18 mouse cellular contexts compared by ENCODE assay signal in genomic region chr11:101576116-101576515, GRCm38 (mm10). TPM values are rescaled to one million over a fixed set of nuclear protein-coding genes. Genes with fewer than 3 reads are reported as not detected.
DNase-seq lines count a peak whose midpoint lies in the region; ATAC-seq and TF ChIP-seq lines count a peak whose summit lies in the region.
"Had no signal": no experiment of that assay in that cellular context is flagged by ENCODE, and none has a peak within 500 bp of the region (broad histone marks: within the 10 kb centered on the region; RNA-seq: fewer than 3 reads in every experiment).

No protein-coding gene starts in this region.

- DNase-seq in embryonic facial prominence, embryonic 11.5 days (ENCODE audit: low spot score), result peak; percentile 22
- no peak for DNase-seq in embryonic facial prominence, embryonic 10.5 days (ENCODE audit: low spot score)
- no peak for DNase-seq in left cerebral cortex, adult 2 months (ENCODE audit: extremely low spot score in 1 of 2, low spot score in 2 of 2)
- DNase-seq in left cerebral cortex, adult 8-10 months (ENCODE audit: low spot score in 2 of 2), result no peak
- peak; percentile 29 for DNase-seq in induced T-regulatory cell, adult 2 months (ENCODE audit: low read depth)
- DNase-seq in layer of hippocampus, adult 9-10 months (ENCODE audit: low spot score), result no peak
- DNase-seq in heart, postnatal 14 days, result no peak
- DNase-seq: adrenal gland, postnatal 36 days; kidney, postnatal 10 days; lung, postnatal 10 days; right cerebral cortex, adult 18-20 months had no signal

- no peak overlapping the region for H3K27ac ChIP-seq in embryonic facial prominence, embryonic 11.5 days (replicated peaks; ENCODE audit: low read depth, low read length)
- no peak overlapping the region for H3K27ac ChIP-seq in embryonic facial prominence, embryonic 10.5 days (replicated peaks)
- H3K27ac ChIP-seq in left cerebral cortex, adult 2 months, result no peak overlapping the region
- H3K27ac ChIP-seq: heart, embryonic 10.5 days; hindbrain, embryonic 14.5 days; limb, embryonic 13.5 days had no signal

- no peak overlapping the region for H3K9ac ChIP-seq in embryonic facial prominence, embryonic 11.5 days (replicated peaks; ENCODE audit: low read length)
- H3K9ac ChIP-seq: hindbrain, embryonic 14.5 days; limb, embryonic 13.5 days had no signal

- intact Hi-C loops in left cerebral cortex, adult 2 months (cut with DNase I), result no loop called here
- intact Hi-C loops in heart, postnatal 14 days (cut with DNase I), result no loop called here

- TF ChIP-seq CTCF in left cerebral cortex, adult 2 months (IDR thresholded peaks at IDR 0.05), result peak; percentile 38
- peak; percentile 32 for TF ChIP-seq CTCF in E14TG2a.4 (conservative IDR thresholded peaks at IDR 0.05; ENCODE audit: low read length)

- WGBS in embryonic facial prominence, embryonic 11.5 days, result 73% methylated on average over 6 of the region's 6 CpGs
- WGBS in embryonic facial prominence, embryonic 10.5 days, result 70% methylated on average over 6 of the region's 6 CpGs

- no peaks in the 10 kb centered on the region for H3K4me1 ChIP-seq in embryonic facial prominence, embryonic 11.5 days (ENCODE audit: control insufficient read depth, insufficient read depth, low read length)
- H3K4me1 ChIP-seq in embryonic facial prominence, embryonic 10.5 days, result no peaks in the 10 kb centered on the region
- peaks cover 76% of the 10 kb centered on the region for H3K4me1 ChIP-seq in E14TG2a.4 (replicated peaks; ENCODE audit: low read depth, low read length)
- H3K4me1 ChIP-seq: heart, embryonic 10.5 days; limb, embryonic 13.5 days had no signal

- H3K4me2 ChIP-seq in embryonic facial prominence, embryonic 11.5 days (ENCODE audit: low read depth, low read length), result no peak overlapping the region
- H3K4me2 ChIP-seq: hindbrain, embryonic 14.5 days; limb, embryonic 13.5 days had no signal

- no peak overlapping the region for H3K4me3 ChIP-seq in embryonic facial prominence, embryonic 11.5 days (ENCODE audit: low read depth, low read length)
- H3K4me3 ChIP-seq in embryonic facial prominence, embryonic 10.5 days, result no peak overlapping the region
- H3K4me3 ChIP-seq in left cerebral cortex, adult 2 months, result no peak overlapping the region
- H3K4me3 ChIP-seq in E14TG2a.4 (replicated peaks; ENCODE audit: low read length), result no peak overlapping the region
- H3K4me3 ChIP-seq: heart, embryonic 10.5 days; limb, embryonic 13.5 days had no signal

- ATAC-seq in embryonic facial prominence, embryonic 11.5 days (replicated peaks; ENCODE audit: insufficient number of reproducible peaks, low FRiP score, low TSS enrichment, low read depth), result no peak

- H3K9me3 ChIP-seq in embryonic facial prominence, embryonic 11.5 days (replicated peaks; ENCODE audit: control insufficient read depth, low read length), result no peaks in the 10 kb centered on the region
- no peaks in the 10 kb centered on the region for H3K9me3 ChIP-seq in embryonic facial prominence, embryonic 10.5 days
- H3K9me3 ChIP-seq in E14TG2a.4 (ENCODE audit: low read length), result no peaks in the 10 kb centered on the region
- H3K9me3 ChIP-seq: heart, embryonic 10.5 days; limb, embryonic 13.5 days had no signal

- peaks cover 24% of the 10 kb centered on the region for H3K36me3 ChIP-seq in embryonic facial prominence, embryonic 11.5 days (replicated peaks; ENCODE audit: control insufficient read depth, insufficient read depth, low read depth, low read length)
- H3K36me3 ChIP-seq in embryonic facial prominence, embryonic 10.5 days (replicated peaks), result peaks cover 99% of the 10 kb centered on the region
- peaks cover 99% of the 10 kb centered on the region for H3K36me3 ChIP-seq in E14TG2a.4 (ENCODE audit: insufficient read depth, low read length)

- H3K27me3 ChIP-seq in embryonic facial prominence, embryonic 11.5 days (ENCODE audit: control insufficient read depth, insufficient read depth, low read length), result no peaks in the 10 kb centered on the region
- H3K27me3 ChIP-seq in embryonic facial prominence, embryonic 10.5 days (replicated peaks; ENCODE audit: low read depth, poor library complexity, severe bottlenecking), result no peaks in the 10 kb centered on the region
- no peaks in the 10 kb centered on the region for H3K27me3 ChIP-seq in E14TG2a.4 (ENCODE audit: insufficient read depth, low read length)
- H3K27me3 ChIP-seq: limb, embryonic 13.5 days had no signal

RNA-seq across cellular contexts. Expression of gene Tmem106a, which starts 5.9 kb away (rescaled TPM):
- polyA plus RNA-seq in embryonic facial prominence, embryonic 11.5 days (2014; fragmentation: Nextera tagmentation; extraction: Ambion mirVana), result 2.0 and 2.4 TPM in 2 replicates
- polyA plus RNA-seq in embryonic facial prominence, embryonic 10.5 days (2016; fragmentation: Nextera tagmentation; extraction: Ambion mirVana), result 1.5 and 2.1 TPM in 2 replicates
- total RNA-seq in left cerebral cortex, adult 2 months (2021), result 1 to 10 TPM; 1.3 to 1.9 TPM
- 1 to 10 TPM in 3 of 4 experiments, under 1 TPM in 1; 0.97 to 3.1 (median 2.2) TPM for total RNA-seq in left cerebral cortex, adult 8-10 months (2022)
- 1 to 10 TPM; 3.0 to 3.2 TPM for total RNA-seq in heart, postnatal 14 days (2021)

RNA-seq across cellular contexts. Expression of gene Gm11634, which starts 22.9 kb away (rescaled TPM):
- polyA plus RNA-seq in embryonic facial prominence, embryonic 11.5 days (2014; fragmentation: Nextera tagmentation; extraction: Ambion mirVana), result not detected in 2 replicates
- not detected in 2 replicates for polyA plus RNA-seq in embryonic facial prominence, embryonic 10.5 days (2016; fragmentation: Nextera tagmentation; extraction: Ambion mirVana)
- not detected for total RNA-seq in left cerebral cortex, adult 2 months (2021)
- total RNA-seq in left cerebral cortex, adult 8-10 months (2022), result not detected
- not detected for total RNA-seq in heart, postnatal 14 days (2021)
- total RNA-seq: adrenal gland, postnatal 36 days; layer of hippocampus, postnatal 25 days had no signal
- polyA plus RNA-seq: heart, embryonic 10.5 days; hindbrain, embryonic 14.5 days; limb, embryonic 13.5 days; neural tube, embryonic 14.5 days; thymus, postnatal 0 days had no signal

RNA-seq across cellular contexts. Expression of gene Nbr1, which starts 24.2 kb away (rescaled TPM):
- polyA plus RNA-seq in embryonic facial prominence, embryonic 11.5 days (2014; fragmentation: Nextera tagmentation; extraction: Ambion mirVana), result 69.2 and 74.1 TPM in 2 replicates
- polyA plus RNA-seq in embryonic facial prominence, embryonic 10.5 days (2016; fragmentation: Nextera tagmentation; extraction: Ambion mirVana), result 68.0 and 70.0 TPM in 2 replicates
- 100 to 1,000 TPM; 136 to 137 TPM for total RNA-seq in left cerebral cortex, adult 2 months (2021)
- total RNA-seq in left cerebral cortex, adult 8-10 months (2022), result 100 to 1,000 TPM; 131 to 144 (median 133) TPM
- 100 to 1,000 TPM in 1 of 2 experiments, 10 to 100 TPM in 1; 98.4 to 103 TPM for total RNA-seq in heart, postnatal 14 days (2021)

RNA-seq across cellular contexts. Expression of gene Brca1, which starts 24.4 kb away (rescaled TPM):
- 21.4 and 24.7 TPM in 2 replicates for polyA plus RNA-seq in embryonic facial prominence, embryonic 11.5 days (2014; fragmentation: Nextera tagmentation; extraction: Ambion mirVana)
- polyA plus RNA-seq in embryonic facial prominence, embryonic 10.5 days (2016; fragmentation: Nextera tagmentation; extraction: Ambion mirVana), result 23.7 and 27.0 TPM in 2 replicates
- under 1 TPM; 0.61 to 0.70 TPM for total RNA-seq in left cerebral cortex, adult 2 months (2021)
- 1 to 10 TPM in 3 of 4 experiments, under 1 TPM in 1; 0.78 to 1.4 (median 1.3) TPM for total RNA-seq in left cerebral cortex, adult 8-10 months (2022)
- total RNA-seq in heart, postnatal 14 days (2021), result 1 to 10 TPM; 1.2 to 1.7 TPM

RNA-seq across cellular contexts. Expression of gene Rdm1, which starts 50.9 kb away (rescaled TPM):
- 37.3 and 43.0 TPM in 2 replicates for polyA plus RNA-seq in embryonic facial prominence, embryonic 11.5 days (2014; fragmentation: Nextera tagmentation; extraction: Ambion mirVana)
- 28.2 and 29.4 TPM in 2 replicates for polyA plus RNA-seq in embryonic facial prominence, embryonic 10.5 days (2016; fragmentation: Nextera tagmentation; extraction: Ambion mirVana)
- 1 to 10 TPM; 7.8 to 9.5 TPM for total RNA-seq in left cerebral cortex, adult 2 months (2021)
- 10 to 100 TPM in 2 of 4 experiments, 1 to 10 TPM in 2; 7.8 to 11.5 (median 9.5) TPM for total RNA-seq in left cerebral cortex, adult 8-10 months (2022)
- 10 to 100 TPM; 32.1 to 35.6 TPM for total RNA-seq in heart, postnatal 14 days (2021)

Comparison
In these comparisons a context has a peak if more than half of its experiments do, and no peak if none do; other contexts are left out.
1. DNase-seq: peak in embryonic facial prominence, embryonic 11.5 days (single experiment) and induced T-regulatory cell, adult 2 months (single experiment); none in embryonic facial prominence, embryonic 10.5 days (single experiment), left cerebral cortex, adult 2 months (0 of 2), left cerebral cortex, adult 8-10 months (0 of 2), layer of hippocampus, adult 9-10 months (single experiment) and heart, postnatal 14 days (0 of 2).